Mouse (Mus musculus) G1E (cell line): ENCODE results near the gene Nme7.

ENCODE experiments used
- CTCF ChIP-seq: IDR thresholded peaks from 2 replicates; pipeline ENCODE4 v1.5.1; 2012; ENCODE audit warnings: low read depth, low read length, inconsistent platforms, mixed read lengths
- TAL1 ChIP-seq: conservative IDR thresholded peaks from 2 replicates; pipeline ENCODE4 v1.6.1; 2012; ENCODE audit warnings: low read depth, low read length, inconsistent platforms, mixed read lengths

DNA sequence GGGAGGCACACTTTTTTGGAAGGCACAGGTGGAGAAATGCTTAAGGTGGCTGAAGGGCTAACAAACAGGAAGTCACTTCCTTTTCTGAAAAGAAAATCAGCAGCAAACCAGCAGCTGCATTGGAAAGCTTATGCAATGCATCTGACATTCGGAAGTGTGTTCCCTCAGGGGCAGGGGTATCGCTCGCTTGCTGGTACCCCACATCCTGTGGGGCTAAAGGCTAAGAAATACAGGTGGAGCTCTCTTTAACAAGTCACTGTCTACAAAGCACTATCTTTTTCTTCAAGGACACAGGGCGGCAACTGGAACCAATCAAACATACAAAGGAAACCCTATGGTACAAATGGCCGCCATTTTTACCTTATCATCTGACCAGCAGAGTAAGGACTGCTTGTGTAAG, 149.8 kb downstream of the Nme7 start:
- TF ChIP-seq CTCF, result no peak
- TF ChIP-seq TAL1, result no peak
